Mouse (Mus musculus): ENCODE measurements around the gene Ctnnal1.
"Not testable (repeated sequence)": the region's sequence is repeated elsewhere in the genome, so short reads cannot be mapped to it uniquely, and the experiment has no call there.

The Ctnnal1 gene

DNA sequence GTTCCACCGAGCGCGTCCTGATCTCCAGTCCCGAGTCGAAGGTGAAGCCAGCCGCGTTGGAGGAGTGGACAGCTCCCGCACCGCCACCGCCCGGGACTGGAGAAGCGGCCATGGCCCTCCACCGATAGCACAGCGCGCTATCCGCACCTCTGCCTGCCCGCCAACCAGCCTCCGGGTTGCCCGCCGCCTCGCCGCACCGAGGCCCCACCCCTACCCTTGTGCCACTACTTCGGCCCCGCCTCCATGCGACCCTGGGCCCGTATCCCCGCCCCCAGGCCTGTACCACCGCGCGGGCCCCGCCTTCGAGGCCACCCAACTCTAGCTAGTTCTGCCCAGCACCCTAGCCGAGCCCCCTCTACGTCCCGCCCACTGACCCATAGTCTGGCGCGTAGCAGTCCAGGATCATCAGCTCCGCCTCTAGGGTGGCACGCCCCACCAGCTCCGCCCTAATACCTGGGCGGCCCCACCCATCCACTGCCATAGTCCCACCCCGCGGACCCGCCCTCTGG, at the start of gene Ctnnal1:
TSS of gene Ctnnal1 (minus strand) at position 186 of the 509 bp plus-strand sequence.
- DNase-seq (ENCODE audit: low spot score), result peak; percentile 63

DNA sequence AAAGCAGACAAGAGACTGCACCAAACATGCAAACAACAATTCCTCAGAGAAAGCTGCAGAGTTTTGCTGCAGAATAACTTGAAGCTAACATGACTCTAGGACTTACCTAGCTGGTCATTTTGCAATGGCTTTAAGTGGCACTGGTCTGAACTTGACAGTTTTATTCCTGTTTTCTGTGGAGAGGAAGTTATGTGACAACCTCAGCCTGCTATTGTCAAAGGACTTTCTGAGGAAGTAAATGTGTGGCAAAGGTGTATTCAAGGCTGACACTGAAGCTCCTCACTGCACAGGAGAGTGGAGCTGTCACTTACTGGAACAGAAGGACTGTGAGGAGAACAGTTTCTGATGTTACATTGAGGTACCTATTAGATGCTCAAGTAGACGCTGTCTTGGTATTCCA, 49.8 kb upstream of the Ctnnal1 start:
- no peak for DNase-seq (ENCODE audit: low spot score)

- no peak for DNase-seq (ENCODE audit: low spot score)
Observed at GRCm38 (mm10) chr4:56914338-56914737, 49.4 kb upstream of the Ctnnal1 start.

GRCm38 (mm10) chr4:56912382-56913001, 47.5 kb upstream of the Ctnnal1 start:
- DNase-seq (ENCODE audit: low spot score), result no peak

- DNase-seq (ENCODE audit: low spot score), result no peak
Observed at GRCm38 (mm10) chr4:56909568-56909967, 44.6 kb upstream of the Ctnnal1 start.

- DNase-seq (ENCODE audit: low spot score), result no peak
Observed at GRCm38 (mm10) chr4:56907671-56908070, 42.7 kb upstream of the Ctnnal1 start.

GRCm38 (mm10) chr4:56906926-56907325, 41.9 kb upstream of the Ctnnal1 start:
- no peak for DNase-seq (ENCODE audit: low spot score)

GRCm38 (mm10) chr4:56905507-56905906, 40.5 kb upstream of the Ctnnal1 start:
- no peak for DNase-seq (ENCODE audit: low spot score)

GRCm38 (mm10) chr4:56901671-56902070, 36.7 kb upstream of the Ctnnal1 start:
- DNase-seq (ENCODE audit: low spot score), result no peak

DNA sequence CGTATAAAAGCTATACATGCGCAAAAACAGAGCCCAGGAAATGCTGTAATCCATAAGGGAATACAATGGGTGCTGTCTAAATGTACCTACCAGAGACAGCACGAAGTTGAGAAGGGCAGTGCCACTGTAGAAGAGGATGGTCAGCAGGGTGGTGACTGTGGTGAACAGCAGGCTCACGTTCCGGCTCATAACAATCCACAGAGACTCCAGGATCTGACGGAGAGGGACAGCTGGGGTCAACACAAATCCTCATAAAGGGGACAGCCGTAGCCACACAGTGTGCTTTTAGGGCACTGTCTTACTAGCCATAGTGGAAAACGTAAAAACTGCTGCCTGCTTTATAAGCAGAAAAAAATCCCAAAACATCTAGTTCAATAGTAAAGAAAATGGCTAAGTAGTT, 34.2 kb upstream of the Ctnnal1 start:
- no peak for DNase-seq (ENCODE audit: low spot score)

- no peak for DNase-seq (ENCODE audit: low spot score)
Observed at GRCm38 (mm10) chr4:56897511-56897910, 32.5 kb upstream of the Ctnnal1 start.

DNA sequence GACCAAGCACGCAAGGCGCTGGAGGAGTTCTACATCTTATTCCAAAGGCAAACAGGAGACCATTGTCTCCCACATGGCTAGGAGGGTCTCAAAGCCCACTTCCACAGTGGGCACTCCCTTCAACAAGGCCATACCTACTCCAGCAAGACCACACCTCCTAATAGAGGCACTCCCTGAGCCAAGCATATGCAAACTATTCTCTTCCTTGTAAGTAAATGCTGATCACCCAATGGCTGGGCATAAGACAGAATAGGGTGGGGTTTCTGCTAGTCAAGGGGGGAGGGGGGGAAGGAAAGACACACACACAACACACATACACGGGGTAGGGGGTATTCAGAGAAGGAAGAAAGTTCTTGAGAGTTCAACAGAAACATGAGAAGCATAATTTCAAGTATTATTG, 29.2 kb upstream of the Ctnnal1 start:
- no peak for DNase-seq (ENCODE audit: low spot score)

DNA sequence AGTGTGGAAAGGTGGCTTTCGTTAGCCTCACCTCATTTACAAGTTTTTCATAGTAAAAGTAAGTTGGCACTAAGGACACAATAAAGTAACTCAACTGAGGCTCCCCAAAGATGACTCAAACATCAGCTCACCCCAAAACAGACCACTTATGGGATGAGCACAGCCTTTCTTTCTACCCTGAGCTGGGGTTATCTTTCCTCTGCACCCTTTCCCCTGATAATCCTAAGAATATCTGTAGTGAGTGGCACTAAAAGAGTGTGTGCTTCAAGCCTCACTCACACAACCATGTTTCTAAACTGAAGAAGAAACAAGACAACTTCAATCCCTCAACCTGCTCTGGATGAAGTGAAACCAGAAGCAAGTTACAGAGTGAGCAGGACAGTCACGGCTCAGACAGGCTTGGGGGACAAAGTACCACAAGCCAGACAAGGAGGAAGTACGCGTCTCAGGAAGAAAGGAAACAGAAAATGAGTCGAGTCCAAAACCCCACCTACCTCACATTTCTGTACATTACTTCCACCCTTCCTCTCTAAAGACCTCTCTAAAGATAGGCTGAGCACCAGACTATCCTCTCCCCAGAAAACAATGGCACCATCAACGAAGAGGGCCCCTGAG, 27.6 kb upstream of the Ctnnal1 start:
- no peak for DNase-seq (ENCODE audit: low spot score)

DNA sequence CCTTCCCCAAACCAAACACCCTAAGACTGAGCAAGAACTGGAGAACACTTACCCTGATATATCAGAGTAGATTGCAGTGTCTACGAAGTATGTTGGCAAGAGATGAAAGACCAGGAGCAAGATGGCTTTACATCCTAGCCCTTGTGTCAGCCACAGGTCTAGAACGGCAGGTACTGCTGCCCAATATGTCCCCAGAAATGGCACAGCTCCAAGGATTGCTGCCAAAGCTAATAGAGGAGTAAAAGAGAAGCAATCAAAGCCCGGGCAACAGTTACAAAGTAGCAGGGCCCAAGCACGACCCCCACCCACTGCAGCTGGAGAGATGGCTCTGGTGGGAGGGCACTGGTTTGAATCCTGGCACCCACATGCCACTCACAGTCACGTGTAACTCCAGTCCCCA, 23.5 kb upstream of the Ctnnal1 start:
- no peak for DNase-seq (ENCODE audit: low spot score)

GRCm38 (mm10) chr4:56886286-56886979, 21.4 kb upstream of the Ctnnal1 start:
- DNase-seq (ENCODE audit: low spot score), result no peak

DNA sequence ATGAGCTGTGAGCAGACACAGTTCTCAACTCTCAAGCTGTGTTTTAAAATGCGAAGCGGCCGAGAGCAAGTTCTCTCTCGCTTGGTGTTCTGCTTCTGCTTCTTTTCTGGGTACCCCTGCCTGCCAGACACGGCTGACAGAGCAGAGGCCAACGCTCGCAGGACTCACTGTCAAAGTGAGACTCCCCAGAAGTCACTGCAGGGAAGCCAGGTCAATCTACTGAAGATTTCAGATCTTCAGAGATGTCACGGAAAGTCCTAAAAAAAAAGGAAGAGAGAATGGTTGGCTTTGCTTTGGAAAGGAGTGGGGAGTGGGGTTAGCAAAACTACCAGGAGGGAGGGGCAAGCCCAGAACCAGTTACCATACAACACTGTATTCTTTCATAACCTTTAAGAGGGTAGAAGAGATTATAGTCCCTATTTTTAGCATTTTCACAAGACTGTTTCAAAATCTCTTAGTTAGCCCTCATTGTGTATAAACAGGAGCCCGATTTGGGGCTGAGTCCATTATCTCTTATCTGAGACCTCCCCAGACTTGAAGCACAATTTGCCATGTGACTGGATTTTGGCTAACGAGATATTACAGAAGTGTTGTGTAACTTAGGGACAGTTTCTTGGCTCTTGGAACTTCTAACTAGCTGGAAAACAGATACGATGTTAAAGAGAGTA, 15.2 kb upstream of the Ctnnal1 start:
- no peak for DNase-seq (ENCODE audit: low spot score)

GRCm38 (mm10) chr4:56878971-56879370, 14.0 kb upstream of the Ctnnal1 start:
- no peak for DNase-seq (ENCODE audit: low spot score)

DNA sequence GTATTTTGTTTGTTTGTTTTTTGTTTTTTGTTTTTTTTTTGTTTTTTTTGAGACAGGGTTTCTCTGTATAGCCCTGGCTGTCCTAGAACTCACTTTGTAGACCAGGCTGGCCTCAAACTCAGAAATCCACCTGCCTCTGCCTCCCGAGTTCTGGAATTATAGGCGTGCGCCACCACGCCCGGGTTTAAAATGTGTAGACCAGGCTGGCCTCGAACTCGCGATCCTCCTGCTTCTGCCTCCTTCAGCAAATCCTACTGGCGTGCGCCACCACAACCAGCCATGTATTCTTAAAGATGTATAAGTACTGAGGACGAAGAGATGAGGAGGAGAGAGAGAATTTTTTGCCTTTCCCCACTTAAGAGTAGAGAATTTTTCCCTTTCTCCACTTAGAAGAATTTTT, 5.6 kb upstream of the Ctnnal1 start:
- DNase-seq (ENCODE audit: low spot score), result not testable (repeated sequence)

GRCm38 (mm10) chr4:56867761-56868160, 2.8 kb upstream of the Ctnnal1 start:
- no peak for DNase-seq (ENCODE audit: low spot score)

DNA sequence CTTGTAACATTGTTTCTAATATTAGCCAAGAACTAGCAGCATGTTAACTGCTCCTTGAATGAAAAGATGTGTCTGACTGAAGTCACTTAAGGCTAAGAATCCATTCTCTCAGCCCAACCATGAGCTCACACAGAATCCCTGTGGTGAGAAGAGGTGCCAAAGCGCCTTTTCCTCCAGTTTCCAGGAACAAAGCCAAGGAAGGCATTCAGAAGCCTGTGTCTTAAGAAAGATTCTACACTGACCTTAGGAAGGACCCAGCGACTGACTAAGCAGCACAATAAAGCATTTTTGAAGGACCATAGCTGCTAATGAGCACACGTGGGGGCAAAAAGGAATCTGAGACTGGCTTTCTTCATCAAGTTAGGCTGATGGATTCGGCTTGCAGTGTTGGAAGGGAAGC, 983 bp upstream of the Ctnnal1 start:
- no peak for DNase-seq (ENCODE audit: low spot score)

GRCm38 (mm10) chr4:56864417-56865001, 479 bp downstream of the Ctnnal1 start:
- no peak for DNase-seq (ENCODE audit: low spot score)

DNA sequence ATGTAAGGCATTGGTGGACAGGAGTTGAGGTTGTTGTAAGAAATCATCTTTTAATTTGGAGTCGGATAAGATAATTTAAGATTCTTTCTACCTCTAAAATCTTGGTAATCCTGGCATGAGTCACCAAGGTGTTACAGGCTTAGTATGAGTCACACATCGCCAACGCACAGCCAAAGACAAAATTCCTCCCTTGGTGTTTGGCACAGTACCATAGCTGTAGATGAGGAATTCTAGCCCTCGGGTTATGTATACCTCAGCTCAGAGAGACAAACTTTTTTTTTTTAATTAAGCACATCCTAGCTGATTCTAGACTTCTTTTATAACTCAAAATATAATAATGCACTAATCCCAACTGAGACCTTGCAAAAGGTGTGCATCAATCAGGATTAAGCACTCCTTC, 972 bp downstream of the Ctnnal1 start:
- no peak for DNase-seq (ENCODE audit: low spot score)
